Mouse (Mus musculus) kidney, adult 9 months (tissue): ENCODE data around the gene Ftsj3.
"Not testable (repeated sequence)": the region's sequence is repeated elsewhere in the genome, so short reads cannot be mapped to it uniquely, and the experiment has no call there.

Experiments used
- DNase-seq: peaks from one replicate; pipeline ENCODE4 v3.0.0; 2022

Ftsj3 gene

GRCm38 (mm10) chr11:106200756-106201155, 55.1 kb downstream of the Ftsj3 start:
- DNase-seq = no peak

- DNase-seq = not testable (repeated sequence)
Measured at GRCm38 (mm10) chr11:106199997-106200396, 55.9 kb downstream of the Ftsj3 start.
